Mouse (Mus musculus): Measurements from ENCODE around the gene Tbcd.

Tbcd gene

DNA sequence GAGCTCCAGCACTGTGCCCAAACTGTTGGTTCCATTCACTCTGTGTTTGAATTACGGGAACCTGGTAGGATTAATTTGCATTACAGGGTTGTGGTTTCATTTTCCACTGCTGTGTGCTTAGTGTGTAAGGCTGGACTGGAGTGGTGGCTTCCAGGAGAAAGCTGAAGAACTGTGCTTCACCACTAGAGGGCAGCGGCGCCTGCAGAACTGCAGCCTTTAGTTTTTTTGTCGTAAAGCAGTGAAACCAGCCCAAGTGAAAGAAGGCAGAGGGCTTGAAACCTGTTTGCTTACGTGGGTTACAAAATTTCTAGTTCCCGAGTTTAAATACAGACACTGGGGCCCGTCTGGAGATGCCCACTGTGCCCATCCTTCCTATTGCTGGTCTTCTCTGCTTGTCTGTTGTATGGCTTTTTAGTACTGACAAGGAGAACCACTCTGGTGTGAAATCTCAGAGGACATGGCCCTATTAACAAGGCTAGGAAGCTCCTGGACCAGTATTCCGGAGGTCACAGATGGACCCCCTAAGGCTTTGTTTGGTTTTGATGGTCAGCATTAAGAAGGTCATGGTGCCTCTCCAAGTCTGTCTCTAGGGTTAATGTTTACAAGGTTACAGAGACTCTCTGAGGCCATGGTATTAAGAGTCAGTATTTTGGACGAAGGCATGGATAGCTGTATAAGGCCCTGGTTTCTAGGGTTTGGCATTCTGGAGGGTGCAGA lies 24.1 kb downstream of the Tbcd start:
- DNase-seq (ENCODE audit: low spot score in 2 of 2), result peak; percentile 18 to 39

DNA sequence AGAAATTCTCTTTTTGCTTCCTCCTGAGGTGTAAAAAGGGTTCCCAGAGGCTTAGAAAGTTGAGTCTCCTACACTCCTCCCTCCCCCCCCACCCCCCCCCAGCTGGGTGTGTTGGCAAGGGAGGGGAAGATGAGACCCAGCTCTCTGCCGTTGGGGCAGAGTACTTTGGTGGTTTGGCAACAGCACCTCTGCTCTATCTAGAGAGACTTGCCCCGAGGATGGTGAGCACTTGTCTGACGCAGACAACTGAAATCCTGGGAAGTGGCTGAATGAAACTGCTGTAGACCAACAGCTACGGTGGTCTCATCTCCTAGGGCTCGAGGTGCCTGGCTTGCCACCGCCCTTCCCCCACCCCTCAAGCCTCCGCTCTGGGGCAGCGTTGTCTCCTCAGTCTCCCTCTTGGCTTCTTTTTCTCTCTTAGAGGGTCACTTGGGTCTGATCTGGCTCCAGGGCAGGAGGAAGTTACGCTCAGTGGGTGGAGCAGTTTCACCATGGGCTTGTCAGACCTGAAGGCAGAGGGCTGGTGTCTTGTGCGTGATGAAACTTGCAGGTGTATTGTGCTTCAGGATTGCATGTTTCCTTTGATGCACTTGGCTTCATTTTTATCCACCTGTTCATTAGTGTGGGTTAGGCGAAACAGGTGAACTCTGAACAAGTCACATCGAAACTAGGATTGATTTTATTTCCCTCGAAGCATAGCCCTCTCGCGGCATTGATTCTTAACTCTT lies 27.9 kb downstream of the Tbcd start:
- DNase-seq (ENCODE audit: low spot score in 2 of 2), result no peak

DNA sequence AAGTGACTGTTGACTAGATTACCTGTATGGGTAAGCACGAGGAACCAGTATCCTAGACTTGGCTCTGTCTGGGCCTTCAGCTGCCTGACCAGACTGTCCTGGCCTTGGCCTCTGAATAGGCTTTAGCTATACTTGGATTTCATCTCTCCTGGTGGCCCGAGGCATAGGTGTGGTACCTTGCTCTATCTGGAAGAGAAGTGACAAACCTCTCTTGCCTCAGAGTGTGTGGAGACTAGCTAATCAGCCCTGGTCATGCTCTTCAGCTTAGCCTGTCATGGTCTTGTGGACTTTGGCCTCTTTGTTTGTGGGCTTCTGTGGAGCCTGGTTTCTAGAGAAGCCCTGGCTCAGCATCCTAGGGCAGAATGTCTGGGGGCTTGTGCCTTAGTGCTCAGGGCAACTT lies 29.4 kb downstream of the Tbcd start:
- no peak for DNase-seq (ENCODE audit: low spot score in 2 of 2)

DNA sequence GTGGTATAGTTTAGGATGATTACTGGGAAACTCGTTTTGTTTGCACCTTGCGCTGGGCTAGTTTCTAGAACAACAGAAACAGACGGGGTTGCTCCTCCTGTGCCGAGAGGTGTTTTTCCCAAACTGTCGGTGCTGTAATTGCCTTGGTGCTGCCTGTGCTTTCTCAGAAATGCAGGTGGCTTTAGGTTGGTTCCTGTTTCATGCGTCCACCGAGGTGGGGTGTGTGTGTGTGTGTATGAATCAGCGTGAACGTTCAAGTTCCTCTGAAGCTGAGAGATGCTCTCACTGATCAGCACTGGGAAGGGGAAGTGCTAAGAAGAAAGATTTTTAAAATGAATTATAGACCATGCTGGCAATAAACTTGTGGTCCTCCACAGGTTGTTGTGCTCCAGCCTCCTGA lies 34.1 kb downstream of the Tbcd start:
- no peak for DNase-seq (ENCODE audit: low spot score in 2 of 2)

DNA sequence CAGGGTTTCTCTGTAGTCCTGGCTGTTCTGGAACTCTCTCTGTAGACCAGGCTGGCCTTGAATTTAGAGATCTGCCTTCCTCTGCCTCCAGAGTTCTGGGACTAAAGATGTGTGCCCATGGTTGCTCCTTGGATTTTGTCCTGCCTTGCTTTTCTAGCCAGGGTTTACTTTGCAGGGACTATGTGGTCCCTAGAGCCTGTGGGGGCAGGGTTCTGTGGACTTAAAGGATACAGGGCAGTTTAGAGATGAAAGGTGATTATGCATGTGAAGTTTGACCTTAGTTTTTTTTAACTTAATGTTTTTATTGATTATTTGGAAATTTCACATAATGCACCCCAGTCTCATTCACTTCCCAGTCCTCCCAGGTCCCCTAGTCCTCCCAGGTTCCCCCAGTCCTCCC lies 38.9 kb downstream of the Tbcd start:
- DNase-seq (ENCODE audit: low spot score in 2 of 2), result no peak

DNA sequence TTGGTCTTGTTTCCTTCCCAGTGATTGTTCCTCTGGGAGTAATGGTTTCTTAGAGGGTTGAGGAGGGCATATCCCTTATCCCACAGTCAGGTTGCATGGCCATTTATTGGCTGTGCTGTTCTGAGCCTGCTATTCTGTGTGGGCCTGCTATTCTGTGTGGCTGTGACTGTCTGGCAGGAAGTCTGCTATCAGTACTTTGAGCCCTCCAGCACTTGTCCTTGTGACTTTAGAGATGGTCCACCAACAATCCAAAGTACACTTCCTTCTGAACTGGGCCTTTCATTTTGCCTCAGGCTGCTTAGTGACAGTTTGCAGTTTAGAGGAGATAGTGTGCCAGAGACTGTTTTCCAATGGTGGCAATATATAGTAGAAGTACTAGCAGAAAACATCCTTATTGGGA lies 48.8 kb downstream of the Tbcd start:
- no peak for DNase-seq (ENCODE audit: low spot score in 2 of 2)

DNA sequence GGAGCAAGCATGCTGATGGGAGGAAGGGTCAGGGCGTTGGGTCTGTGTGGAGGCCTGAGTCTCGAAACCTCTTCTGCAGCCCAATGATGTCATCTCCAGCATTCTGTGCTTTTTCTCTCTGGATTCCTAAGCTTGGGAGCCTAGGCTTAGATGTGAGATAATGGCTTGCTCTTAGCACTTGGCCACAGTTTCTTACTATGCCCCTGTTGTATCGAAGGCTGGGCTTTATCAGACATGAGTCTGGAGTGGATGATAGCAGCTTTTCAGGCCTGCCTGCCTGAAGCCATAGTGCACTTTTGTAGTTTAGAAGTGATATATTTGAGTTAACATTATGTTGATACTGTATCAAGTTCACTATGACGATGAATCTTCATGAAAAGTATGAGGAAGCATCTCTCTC lies 49.8 kb downstream of the Tbcd start:
- DNase-seq (ENCODE audit: low spot score in 2 of 2), result no peak

DNA sequence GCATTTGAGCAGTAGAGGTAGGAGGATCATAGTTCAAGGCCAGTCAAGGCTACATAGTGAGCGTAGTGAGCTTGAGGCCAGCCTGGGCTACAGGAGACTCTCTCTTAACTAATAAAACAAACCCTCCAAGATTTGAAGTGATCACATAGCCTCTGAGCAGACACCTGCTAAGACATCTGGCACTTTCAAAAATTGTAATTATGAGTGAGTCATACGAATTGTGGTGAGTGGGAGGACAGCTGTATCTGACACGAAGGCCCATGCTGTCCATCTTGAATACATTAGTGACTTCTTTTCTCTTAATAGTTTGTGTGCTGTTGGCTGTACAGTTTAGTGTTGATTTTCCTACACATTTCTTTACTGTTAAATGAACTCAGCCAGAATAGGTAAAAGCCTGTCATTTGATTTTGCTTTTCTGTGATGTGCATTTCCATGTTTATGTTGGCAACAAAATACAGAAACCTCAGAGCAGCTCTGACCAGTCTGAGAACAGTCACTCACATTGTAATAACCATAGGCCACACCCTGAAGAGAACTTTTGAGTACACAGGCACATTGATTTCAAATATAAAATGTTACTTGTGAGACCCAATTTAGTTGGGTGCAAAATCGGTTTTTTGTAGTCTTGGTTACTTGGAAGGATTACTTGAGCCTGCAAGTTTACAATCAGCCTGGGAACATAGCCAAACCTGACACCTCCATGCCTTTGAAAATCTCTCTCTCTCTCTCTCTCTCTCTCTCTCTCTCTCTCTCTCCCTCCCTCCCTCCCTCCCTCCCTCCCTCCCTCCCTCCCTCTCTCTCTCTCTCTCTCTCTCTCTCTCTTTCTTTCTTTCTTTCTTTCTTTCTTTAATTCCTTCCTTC lies 50.5 kb downstream of the Tbcd start:
- DNase-seq (ENCODE audit: low spot score in 2 of 2), result no peak

DNA sequence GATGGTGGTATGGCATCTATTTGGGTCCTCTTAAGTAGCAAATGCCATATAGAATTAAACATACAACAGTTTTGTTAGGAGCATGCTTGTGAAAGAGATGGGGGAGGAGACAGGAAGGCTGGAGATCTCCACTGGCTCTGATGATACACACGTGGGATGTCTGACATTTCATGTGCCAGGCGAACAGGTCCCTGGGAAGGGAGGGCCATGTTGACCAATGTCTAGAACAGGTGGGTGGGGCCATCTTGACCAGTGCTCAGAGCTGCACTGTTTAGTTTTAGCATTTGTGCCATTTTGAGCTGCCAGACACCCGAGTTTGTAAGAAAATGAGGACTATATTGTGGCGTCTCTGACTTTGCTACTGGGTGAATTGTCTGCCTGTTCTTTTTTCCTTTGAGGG lies 56.7 kb downstream of the Tbcd start:
- DNase-seq (ENCODE audit: low spot score in 2 of 2), result no peak

DNA sequence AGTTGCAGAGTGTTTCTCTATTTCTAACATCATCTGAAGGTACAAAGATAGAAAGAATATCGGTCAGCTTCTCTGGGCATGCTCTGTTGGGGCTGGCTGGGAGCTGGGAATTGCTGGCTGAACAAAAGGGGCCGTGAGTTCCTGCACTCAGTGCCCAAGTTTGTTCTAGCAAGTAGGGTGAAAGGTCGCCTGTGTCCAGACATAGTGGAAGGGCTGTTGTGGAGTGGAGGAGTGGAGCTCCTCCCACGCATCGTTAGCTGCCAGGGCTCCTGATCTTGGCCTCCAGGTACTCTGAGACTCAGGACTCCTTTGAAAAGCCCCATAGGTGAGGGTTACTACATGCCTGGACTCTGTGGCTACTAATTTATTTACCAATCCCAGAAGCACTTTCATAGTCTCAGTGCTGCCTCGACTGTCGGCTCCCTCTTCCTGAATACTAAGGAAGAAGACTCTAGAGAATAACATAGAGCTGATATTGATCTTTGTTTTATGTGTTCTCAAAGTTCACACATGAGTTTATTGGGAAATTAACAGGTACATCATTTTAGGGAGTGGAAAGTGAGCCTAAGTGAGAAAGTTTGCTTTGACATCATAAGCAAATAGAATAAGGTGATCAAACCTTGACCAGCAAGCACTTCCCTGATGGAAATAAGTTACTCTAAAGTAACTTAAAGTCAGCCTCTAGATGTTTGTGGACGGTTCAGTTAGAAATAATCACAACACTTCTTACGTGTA lies 58.9 kb downstream of the Tbcd start:
- no peak for DNase-seq (ENCODE audit: low spot score in 2 of 2)

DNA sequence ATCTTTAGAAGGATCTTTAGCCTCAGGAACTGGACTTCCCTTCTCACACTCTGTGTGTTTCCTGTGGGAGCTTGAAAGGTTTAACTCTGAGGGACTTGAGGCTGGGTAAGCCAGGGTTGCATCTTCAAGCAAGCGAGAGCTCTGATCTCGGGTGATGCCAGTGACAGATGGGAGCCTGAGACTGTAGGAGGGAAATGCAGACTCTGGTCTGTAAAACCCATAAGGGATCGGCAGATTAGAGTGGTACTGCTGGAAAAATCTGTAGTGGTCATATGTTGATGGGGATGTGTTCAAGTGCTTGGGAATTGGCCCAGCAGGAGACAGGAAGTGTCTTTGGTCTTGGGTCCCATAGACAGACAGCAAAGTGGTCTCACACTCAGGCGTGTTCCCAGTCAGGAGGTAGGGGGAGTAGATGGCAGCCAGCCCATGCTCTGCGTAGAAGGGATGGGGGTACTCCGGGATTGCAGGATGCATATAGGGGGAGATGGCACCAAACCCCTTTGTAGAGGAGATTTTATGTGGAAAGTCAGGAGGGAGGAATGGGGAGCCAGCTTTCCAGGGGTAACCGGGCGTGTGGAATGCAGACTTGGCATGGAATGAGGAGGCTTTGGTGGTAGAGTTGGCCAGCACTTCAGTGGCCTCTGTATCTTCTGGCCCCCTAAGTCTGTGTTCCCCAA lies 61.3 kb downstream of the Tbcd start:
- DNase-seq (ENCODE audit: low spot score in 2 of 2), result no peak

DNA sequence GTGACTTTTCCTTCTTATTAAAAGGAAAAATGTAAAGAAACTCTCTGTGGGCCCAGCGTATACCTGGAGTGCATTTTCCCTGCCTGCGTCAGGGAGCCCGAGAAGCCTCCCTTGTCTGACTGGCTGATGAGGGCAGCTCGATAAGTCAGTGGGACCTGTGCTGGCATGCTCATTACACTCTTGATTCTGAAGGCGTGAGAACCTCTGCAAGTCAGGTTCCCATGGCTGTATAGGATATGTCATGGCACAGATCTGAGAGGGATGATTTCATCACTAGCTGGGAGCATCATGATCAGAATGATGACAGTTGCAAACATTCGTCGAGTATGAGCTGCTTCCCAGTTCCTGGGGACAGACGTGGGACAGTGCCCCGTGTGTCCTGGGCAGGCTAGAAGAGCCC lies 64.2 kb downstream of the Tbcd start:
- DNase-seq (ENCODE audit: low spot score in 2 of 2), result no peak

DNA sequence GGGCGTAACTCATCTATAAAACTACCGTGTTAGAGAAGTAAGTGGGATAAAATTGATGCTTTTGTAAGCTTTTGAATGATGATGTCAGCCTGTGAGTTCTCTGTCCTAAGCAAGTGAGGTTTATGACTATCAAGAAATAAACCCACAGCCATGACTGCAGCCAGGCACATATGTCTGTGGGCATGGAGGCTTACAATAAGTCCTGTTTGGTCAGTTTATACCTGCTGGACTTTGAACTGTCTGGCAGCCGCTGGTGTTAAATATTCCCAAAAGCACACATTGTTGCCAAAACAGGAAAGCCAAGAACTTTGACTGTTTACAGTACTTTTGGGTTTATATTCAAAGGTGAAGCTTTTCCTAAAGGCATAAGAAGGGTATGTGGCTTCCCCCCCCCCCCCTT lies 65.2 kb downstream of the Tbcd start:
- DNase-seq (ENCODE audit: low spot score in 2 of 2), result no peak

DNA sequence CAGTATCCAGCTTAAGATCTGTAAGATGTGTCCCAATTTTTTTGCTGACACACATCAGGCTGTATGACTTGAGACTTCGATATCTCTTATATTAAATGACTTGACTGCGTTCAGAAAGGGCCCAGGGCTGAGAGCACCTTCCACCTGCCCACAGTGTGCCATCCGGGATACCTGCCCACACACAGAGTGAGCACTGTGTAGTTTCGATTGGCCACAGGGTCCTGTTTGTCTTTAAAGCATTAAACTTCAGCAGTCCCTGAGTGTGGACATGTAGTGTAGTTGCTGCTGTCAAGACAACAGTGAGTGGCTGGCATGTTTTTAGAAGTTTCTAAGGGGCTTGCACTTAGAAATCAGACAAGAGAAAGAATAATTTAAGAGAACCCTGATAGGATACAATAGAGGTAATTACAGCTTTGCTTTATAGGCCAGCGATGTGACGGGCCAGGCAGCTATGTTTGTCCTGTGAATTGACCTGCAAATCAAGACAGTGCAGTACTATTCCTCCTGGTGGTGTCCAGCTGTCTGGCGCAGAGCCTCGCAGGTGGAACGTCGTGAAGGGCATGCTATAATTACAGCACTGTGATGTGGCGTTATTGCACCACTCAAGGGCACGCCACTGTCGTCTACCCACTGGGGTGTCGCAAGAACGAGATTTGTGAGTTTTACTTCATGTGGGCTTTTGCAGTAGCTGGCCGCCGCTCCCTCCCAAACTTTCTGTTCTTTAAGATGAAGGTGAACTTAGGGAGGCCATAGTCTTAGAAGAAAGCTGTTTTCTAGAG lies 66.1 kb downstream of the Tbcd start:
- DNase-seq (ENCODE audit: low spot score in 2 of 2), result peak; percentile 9 to 36

DNA sequence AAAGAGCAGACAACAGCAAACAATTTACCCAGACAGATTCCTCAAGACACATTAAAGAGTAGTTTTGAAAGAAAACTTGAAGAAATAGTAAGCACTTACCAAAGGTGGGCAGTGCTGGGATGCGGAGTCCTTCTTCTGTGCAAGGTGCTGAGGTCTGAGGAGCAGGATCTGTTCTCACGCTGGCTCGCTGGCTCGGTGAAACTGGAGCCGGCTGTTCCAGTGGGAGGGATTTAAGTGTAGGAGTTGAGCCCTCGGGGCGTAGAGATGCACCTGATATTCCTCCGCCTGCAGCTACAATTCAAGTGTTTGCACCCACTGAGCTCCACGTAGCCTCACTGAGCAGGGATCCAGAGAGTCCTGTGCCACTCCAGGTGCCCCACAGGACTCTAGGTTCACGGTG lies 67.4 kb downstream of the Tbcd start, which contains the start of gene Zfp750:
Gene Zfp750, minus strand, starts transcription at position 203 of the 400 bp plus-strand sequence.
- DNase-seq (ENCODE audit: low spot score in 2 of 2), result no peak

DNA sequence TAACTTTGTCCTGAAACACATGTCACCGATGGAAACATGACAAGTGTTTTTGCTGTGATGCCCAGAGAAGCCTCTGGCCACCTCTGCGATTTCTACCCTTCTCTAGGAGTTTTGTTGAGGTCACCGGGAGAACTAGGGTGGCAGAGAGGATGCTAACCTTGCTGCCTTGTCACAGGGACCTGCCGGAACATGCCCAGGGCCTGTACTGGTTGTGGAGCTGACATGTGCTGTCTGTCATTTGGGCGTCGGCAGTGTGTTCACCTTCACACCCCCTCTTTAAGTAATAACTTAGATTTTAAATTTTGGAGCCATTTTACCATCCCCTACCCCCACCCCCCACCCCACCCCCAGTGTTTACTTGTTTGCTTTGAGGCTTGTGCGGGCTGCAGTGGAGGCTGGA lies 68.0 kb downstream of the Tbcd start:
- no peak for DNase-seq (ENCODE audit: low spot score in 2 of 2)

DNA sequence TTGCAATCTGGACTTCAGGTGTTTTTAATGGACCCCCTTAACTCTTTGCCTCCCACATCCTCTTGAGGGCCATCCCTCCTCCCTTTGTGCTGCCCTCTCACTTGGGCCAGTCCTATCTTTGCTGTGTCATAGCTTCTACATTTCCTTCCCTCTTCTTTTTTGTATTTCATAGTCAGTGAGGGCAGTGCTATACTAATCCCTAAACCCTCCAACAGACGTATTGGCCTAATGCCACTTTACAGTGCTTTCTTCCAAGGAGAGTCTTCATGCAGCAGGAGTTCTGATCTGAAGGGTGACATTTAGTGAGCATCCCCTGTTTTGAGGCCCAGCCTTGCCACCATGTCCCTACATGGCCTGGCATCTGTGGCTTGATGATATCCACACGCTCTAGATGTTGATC lies 69.0 kb downstream of the Tbcd start:
- no peak for DNase-seq (ENCODE audit: low spot score in 2 of 2)

DNA sequence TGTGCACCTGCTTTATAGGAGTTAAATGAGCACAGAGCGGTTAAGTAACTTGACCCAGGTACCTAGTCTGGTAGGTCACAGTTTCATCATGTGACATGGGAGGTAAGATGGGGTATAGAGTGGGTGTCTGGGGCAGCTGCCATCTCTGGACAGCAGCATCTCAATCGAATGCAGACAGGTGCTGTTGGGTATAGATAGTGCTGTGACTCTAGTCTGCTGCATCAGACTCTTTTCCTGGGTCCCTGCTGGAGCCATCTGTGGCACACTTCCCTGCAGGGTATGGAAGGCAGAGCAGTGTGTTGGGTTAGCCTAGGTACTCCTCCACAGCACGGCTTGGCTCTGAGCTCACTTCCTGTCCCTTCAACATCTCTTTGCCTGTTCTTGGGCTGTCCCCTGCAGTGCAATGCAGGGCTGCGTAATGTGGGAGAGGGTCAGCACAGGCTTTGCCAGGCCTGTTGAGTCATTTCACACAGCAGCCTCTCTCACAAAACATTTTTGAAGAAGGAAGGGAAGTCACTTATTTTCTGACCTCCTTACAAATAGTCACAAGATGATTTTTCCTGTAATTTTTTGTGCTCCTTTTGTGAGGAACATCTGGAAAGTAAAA lies 70.5 kb downstream of the Tbcd start:
- DNase-seq (ENCODE audit: low spot score in 2 of 2), result no peak

DNA sequence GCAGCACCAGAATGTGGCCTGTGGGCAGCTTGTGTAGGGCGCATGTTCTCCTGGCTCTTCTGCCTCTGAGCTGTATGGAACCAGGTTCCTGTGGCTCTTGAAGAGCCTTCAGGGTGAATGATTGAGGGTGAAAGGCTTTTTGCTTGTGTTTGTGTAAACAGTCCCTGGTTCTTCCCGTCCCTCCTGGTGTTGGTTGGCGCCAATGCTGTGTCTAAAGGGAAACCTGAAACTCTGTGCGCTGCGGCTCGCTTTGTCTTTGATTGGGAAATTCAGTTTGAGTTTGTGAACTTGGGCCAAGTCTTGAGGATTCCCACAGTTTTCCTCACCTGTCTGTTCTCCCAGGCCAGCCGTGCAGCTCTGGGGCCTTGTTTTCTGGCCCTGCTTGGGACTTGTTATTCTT lies 72.4 kb downstream of the Tbcd start:
- no peak for DNase-seq (ENCODE audit: low spot score in 2 of 2)

DNA sequence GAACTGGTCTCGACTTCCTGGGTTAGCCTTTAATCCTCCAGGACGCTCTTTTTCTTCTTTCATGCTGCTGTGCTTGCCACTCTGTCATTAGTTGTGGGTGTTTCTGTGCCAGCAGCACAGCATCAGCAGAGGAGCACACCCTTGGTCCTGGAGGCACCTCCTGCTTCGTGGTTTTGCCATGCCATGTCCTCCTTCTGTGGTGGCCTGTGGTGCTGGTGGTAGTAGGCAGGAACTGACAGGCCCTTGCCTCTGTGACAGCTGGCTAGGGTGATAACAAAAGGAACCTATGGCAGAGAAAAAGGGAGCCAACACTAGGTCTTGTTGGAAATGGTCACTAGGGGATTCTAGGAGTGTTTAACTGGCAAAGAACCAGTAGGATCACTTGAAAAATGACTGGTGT lies 78.0 kb downstream of the Tbcd start:
- no peak for DNase-seq (ENCODE audit: low spot score in 2 of 2)
